Mouse (Mus musculus): ENCODE measurements around the gene Gm21693.
"Not testable (repeated sequence)": the region's sequence is repeated elsewhere in the genome, so short reads cannot be mapped to it uniquely, and the experiment has no call there.

GRCm38 (mm10) chrY:3306349-3306748 lies 38.8 kb downstream of the Gm21693 start, which contains the start of gene Gm21677:
- not testable (repeated sequence) for TF ChIP-seq CTCF, POLR2A (IDR thresholded peaks at IDR 0.05; ENCODE audit: extremely low read depth, insufficient read depth, low read length)

Measured in cortical plate, adult 2 months (tissue).